Mouse (Mus musculus) embryo, embryonic 11.5 days (tissue): ENCODE measurements around the gene Amdhd2.
"Not testable (repeated sequence)": the region's sequence is repeated elsewhere in the genome, so short reads cannot be mapped to it uniquely, and the experiment has no call there.

ENCODE experiments used
- DNase-seq: peaks from one replicate; pipeline ENCODE4 v3.0.0-alpha.2; 2012; ENCODE audit warnings: low read depth, low spot score

Gene Amdhd2

DNA sequence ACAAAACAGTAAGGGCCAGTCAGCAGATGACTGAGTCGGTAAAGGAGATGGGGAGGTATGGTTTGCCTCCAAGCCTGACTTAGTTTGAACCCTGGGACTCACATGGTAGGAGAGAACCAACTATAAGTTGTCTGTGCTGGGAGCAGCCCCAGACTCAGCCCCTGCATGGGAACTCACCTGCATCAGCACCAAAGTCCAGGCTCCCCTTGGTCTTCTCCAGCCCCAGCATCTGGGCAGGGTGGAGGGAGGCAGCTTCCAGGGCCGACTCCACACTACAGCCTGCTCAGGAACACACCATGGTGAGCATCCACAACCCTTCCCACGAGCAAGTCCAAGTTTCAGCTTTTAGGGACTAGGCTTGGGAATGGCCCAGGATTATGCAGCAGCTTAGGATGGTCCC is 7.2 kb downstream of the Amdhd2 start:
- no peak for DNase-seq

DNA sequence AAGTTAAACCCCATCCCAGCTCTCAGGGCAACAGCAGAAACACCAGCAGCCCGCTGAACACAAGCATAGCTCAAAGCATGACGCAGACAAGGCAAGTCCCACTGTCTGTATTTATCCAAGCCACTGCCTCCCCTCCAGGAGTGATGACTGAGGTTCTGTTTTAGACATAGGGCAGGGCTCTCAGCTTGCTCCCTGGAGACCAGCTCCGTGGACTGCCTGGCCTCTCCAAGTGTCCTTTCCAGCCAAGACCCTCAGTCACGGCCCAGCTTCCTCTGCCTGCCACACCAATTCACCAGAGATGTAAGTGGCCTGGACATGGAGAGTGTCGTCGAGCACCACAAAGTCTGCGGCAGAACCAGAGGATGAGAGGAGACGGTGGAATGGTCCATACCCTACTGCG is 7.8 kb downstream of the Amdhd2 start:
- no peak for DNase-seq

DNA sequence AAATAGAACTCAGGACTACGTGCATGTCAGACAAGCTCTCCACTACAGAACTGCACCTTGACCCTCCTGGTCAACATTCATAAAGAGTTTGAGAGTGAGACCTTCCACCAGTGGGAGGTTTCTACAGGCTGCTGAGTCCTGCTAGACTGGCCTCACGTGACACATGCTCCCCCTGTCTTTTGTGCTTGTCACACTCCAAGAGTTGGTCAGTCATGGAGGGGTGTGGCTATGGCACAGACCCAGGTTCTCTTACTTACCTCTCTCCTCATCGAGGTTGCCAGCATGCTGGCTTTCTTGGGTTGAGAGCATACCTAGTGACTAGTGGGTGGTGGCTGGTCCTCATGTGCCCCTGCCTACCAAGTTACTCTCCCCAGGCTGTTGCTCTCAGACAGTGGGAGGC is 9.1 kb downstream of the Amdhd2 start:
- DNase-seq: no peak

DNA sequence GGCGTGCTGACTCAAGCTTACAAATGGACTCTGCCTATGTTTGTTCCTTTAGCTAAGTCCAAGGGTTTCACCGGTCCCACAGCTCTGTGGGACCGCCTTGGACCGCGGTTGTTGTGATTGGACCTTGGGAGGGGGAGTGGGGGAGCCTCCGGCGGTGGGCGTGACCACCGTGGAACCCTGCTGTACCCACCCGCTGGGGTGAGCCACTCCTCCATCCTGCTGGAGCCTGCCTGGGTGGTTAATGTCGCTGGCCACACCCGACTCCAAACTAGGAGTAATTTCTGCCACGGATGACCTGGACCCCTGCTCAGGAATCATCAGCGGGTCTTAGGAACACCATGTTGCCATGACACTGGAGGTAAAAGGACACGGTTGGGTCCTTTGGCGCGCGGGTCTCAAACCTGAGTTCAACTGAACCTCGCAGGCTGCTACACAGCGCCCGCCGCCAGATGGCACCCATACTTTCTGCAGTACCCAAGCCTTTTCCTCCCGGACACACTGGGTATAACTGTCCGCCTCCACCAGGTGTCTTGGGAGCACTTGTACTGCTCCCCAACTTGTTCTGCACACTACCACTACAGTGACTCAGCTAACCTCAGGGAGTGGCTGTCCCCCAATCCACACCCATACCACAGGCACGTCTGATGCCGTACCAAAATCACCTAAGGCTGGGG is 11.5 kb downstream of the Amdhd2 start:
- peak; percentile 69 for DNase-seq

DNA sequence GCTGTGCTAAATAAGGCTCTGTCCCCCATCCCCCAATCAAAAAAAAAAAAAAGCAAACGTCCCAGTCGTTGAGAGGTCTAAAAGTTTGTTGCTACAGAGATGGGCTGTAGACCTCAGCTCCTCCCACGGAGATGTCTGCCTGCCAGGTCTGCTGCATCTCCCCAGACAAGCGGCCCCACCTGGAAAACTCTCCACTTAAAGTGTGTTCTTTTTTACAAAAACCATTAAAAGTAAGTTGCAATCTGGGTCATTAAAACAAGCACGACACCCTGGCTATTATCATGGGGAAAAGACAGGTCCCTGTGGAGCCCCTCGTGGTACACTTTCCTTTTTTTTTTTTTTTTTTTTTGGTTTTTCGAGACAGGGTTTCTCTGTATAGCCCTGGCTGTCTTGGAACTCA is 12.2 kb downstream of the Amdhd2 start:
- no peak for DNase-seq

DNA sequence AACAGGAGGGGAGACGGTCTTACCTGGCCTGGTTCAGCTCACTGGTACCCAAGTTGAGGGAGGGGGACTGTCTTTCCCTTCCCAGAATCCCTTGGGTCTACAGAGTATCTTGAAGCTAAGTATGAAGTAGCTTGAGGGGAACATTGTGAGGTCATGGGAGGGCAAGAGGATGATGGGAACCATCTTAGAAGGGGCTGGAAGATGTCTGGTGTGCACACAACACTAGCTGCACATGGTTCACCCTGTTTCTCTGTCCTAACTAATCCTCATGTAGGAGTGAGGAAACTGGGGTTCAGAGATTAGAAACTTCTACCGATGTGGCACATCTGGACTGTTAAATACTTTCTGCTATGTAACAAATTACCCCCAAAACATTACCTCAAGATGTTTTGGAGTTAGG is 12.7 kb downstream of the Amdhd2 start, which contains the start of gene Pdpk1:
TSS of gene Pdpk1 (minus strand) at position 101 of the 400 bp plus-strand sequence.
- DNase-seq: no peak

DNA sequence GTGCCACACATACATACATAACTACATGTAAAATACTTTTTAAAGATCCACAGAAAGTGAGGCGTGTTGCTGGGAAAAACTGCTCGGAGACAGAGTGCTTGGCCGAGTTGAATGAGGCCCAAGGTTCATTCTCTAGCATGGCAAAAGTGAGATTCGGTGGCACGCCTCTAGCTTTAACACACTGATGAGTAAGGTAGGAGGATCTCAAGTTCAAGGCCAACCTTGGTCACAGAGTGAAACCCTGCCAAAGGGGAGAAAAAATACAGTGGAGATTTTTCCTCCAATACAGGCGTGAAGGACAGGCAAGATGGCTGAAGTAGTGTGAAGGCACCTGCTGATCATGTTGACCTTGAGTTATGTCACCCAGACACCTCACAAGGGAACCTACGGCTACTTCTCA is 14.1 kb downstream of the Amdhd2 start:
- DNase-seq: no peak

DNA sequence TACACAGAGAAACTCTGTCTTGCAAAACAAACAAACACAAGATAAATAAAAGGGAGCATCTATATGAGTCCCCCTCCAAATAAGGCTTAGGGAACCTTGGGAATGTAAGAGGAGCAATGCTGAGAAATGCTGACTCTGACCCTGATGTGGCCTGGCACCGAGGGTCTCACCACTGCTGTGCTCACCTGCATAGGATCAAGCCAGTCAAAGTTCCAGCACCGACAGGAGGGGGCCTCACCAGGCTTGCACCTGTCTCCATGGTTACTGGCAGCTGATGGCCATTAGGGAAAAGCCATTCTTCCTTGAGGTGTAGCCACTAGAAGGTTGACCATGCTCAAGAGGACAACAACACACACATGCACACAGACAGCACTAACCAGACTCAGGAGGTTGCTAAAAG is 20.7 kb downstream of the Amdhd2 start:
- no peak for DNase-seq

DNA sequence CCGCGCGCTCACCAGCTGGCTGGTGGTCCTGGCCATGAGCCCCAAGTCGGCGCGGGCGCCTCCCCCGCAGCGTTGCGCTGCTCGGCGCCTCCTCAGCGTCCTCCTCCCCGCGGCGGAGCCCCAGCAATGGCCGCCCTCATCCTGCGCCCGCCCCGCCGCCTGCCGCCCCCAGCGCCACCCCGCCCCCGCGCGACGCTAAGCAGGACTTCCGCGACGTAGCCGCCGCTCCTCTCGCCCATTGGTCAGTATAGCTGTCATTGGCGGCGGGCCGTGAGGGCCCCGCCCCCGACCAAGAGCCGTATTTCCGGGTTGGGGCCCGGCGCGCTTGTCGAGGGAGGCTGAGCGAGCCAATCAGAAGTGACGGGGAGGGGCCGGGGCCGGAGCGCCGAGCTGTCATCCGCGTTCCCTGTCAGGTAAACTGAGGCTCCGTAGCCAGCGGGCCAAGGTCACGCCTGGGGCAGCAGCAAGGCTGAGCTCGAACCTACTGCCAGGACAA is 22.1 kb downstream of the Amdhd2 start:
- peak; percentile 95 for DNase-seq

DNA sequence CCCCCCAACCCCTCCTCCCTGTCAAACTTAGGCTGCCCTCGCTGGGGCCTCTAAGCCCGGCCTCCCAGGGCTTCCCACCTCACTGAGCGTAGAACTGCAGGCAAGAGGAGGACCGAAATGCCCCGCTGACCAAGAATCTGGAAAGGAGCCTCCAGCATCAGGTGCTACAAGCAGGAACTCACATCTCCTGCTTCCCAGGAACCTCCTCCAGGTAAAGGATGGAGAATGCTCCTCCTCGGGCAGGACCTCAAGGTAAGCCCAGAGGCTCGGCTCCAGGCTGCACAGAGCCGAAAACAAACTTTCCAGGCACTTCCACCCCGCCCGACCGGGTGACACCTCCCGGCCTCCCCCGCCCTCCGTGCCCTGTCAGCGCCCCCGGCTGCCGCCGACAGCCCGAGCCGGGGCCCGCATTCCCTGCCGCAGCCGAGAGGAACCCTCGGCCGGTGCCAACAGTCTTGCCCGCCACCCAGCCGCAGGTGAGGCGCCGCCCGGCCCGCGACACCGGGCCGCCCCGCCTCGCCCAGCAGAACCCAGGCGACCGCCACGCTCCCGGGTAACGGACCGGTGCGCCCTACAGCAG is 22.6 kb downstream of the Amdhd2 start:
- DNase-seq: no peak

DNA sequence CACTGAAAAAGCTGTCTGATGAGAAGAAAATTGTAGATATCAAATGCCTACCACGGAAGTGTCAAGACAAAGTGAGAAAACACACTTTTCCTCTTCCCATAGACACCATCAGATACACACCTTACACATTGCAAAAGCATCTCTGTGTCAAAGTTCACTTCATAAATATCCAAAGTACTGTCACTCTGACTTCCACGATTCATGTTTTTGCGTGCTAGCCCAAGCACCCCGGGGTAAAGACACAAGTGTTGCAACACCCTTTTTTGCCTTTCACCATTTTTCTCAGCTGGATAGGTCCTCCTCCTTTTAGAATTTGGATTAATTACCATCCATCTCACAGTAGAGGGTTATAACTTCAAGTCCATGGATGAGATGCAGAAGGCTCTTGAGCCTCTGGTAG is 23.6 kb downstream of the Amdhd2 start:
- no peak for DNase-seq

DNA sequence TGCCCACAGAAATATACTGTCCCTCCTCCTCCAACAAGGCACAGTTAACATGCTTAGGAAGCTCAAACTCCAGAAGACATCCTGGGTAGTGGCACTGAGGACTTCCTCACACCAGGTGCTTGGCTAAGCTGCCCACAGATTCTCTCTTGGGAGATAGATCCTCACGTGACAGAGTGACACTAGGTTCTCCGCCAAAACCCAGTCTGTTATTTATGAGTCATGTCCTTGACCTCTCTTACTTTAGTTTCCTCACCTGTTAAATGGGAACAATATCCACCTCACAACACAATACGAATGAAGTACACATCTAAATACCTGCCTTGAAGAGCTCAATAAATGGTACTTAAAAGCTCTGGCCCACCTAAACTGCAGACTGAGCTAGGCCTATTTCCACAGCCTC is 24.3 kb downstream of the Amdhd2 start:
- DNase-seq: no peak

DNA sequence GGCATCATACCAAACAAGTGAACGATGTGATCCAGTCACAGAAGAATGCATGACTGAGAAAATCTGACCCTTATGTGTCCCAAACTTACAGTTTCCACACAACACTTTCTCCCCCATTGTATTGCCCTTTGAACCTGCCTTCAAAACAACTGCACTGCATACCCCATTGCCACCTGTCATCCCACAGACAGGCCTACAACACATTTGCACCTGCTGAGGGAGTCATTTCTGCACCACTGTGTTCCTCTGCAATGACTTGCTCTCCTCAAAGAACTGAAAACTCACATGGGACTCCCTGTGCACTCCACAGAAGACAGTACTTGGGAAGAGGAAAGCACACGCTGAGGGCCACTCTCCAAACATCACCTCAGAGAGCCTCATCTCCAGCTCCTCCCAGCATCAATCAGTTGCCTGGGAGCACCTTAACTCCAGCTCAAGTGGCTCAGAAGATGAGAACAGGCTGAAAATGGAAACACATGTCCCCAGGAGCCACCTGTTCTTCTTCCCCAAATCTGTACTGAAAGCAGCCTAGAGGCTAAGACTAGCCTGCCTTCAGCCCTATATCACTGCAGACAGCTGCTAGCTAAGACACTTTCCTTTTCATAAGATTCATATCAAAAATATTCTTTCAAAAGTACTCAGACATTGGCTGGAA is 26.2 kb downstream of the Amdhd2 start:
- DNase-seq: no peak

DNA sequence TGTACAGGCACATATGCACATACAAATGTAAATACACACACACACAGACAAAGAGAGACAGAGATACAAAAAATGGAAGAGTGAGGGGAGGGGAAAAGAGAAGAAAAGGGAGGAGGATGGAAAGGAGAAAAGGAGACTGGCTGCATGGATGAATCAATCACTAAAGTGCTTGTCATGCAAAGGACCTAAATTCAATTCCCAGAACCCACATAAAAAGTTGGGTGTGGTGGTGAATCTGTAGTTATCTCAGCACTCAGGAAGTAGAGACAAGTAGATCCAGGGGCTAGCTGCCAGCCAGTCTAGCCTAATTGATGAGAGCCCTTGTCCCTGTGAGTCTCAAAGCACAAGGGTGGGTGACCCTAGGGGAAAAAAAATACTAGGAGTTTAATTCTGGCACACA is 29.5 kb downstream of the Amdhd2 start:
- DNase-seq: no peak

DNA sequence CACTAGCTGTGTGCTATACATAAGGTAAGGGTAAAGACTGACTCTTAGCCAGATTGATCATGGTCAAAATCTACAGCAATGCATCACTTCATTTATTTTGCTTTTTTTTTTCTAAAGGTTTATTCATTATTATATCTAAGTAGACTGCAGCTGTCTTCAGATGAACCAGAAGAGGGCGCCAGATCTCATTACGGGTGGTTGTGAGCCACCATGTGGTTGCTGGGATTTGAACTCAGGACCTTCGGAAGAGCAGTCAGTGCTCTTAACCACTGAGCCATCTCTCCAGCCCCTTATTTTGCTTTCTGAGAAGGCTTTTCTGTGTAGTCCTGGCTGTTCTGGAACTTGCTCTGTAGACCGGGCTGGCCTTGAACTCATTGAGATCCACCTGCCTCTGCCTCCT is 30.6 kb downstream of the Amdhd2 start:
- not testable (repeated sequence) for DNase-seq

DNA sequence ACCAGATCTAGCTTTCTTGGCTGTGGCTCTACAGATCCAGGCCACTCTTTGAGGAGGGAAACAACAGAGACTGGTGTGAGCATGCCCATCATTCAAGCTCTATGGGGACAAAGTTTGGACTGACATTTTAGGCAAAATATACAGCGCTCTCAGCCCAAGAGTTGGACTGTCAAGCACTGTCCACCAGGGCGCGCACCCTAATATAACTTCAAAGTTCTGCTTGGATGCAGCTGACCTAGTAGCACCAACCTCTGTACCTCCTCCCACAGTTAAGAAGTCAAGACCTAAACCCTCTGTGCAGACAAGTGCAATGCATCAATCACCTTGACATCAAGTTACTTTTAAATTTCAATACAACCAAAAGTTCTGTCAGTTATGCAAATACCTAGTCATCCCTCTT is 32.0 kb downstream of the Amdhd2 start:
- DNase-seq: no peak

DNA sequence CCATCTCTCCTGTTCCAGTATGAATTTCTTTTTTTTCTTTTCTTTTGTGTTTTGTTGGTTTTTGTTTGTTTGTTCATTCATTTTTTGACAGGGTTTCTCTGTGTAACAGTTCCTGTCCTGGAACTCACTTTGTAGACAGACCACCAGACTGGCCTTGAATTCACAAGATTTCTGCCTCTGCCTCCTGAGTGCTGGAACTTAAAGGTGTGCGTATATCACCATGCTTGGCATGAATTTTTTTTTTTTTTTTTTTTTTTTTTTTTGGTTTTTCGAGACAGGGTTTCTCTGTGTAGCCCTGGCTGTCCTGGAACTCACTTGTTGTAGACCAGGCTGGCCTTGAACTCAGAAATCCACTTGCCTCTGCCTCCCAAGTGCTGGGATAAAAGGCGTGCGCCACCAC is 34.3 kb downstream of the Amdhd2 start:
- DNase-seq: not testable (repeated sequence)

DNA sequence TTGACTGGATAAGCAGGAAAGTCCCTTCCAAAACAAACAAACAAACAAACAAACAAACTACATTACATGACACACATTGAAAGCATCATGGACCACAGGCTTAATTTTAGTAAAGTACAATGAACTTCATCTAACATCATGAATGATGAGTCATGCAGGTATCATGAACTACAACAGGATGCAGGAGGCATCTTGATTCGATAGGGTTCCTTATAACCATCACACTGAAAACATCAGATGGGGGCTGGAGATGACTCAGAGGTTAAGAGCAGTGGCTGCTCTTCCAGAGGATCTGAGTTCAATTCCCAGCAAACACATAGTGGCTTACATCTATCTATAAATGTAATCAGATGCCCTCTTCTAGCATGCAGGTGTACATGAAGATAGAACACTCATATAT is 36.0 kb downstream of the Amdhd2 start:
- DNase-seq: no peak

DNA sequence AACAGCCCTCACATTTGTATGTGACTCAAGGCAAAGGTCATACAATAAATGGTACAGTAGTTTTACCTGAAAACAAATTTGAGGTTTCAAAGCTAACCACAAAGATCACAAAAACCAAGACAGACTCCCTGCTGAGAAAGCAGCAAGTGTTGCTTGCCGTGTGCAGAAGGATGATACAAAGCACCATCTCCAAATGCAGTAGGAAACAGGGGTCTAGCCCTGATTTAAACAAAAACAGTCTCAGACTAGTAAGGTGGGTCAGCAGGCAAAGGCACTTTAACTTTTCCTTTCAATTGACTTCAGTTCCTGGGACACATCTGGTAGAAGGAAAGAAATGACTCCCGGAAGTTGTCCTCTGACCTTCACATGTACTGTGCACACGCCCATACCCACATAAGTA is 36.8 kb downstream of the Amdhd2 start:
- DNase-seq: no peak

DNA sequence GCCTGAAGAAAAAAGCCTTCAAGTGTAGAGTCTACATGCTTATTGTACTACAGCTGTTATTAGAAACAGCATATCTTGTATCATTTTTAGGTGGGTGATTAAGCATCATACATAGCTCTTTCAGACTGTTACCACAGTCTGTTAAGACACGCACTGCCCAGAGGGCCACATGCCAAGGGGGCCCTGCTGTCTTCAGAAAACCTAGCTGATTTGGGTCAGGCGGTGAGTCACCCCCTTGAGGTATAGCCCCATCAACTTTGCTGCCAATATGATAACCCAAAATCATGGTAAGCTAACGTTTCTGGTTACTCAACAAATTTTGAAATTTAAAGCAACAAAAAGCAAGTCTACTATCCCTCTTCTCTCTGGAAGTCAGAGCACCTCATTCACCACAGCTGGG is 44.1 kb downstream of the Amdhd2 start:
- DNase-seq: no peak

DNA sequence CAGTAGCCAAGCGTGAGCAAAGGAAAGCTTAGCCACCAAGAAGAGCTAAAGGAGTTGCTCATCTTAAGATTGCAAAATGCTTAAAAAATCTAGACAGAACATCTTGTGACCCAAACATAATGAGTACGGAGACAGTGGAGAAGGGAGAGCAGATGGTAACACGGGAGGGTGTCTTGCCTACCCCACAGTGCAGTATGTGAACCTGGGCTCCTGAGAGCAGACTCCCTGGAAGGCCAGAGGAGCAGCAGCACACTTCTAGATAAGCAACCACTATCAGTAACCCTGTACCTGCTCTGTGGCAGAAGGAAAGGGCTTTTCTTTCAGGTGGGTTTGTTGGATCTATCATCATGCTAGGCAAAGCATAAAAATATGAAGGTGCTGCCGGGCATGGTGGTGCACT is 50.5 kb downstream of the Amdhd2 start:
- DNase-seq: no peak

DNA sequence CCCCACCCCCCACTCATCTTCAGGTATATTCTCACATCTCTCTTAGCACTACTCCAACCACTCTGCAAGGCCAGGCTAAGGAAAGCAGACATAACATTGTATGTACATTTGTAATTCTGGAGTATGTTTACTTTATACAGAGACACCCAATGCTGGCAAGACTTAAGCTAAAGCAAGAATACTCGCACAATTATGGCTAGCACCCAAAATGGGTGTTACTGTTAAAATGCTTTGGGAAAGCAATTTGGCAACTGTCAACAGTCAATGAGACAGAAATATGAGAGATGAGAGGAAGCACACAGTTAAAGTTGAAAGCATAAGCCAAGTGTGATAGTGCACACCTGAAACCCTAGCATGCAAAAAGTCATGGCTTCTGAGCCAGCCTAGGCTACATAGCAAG is 52.3 kb downstream of the Amdhd2 start:
- DNase-seq: no peak

DNA sequence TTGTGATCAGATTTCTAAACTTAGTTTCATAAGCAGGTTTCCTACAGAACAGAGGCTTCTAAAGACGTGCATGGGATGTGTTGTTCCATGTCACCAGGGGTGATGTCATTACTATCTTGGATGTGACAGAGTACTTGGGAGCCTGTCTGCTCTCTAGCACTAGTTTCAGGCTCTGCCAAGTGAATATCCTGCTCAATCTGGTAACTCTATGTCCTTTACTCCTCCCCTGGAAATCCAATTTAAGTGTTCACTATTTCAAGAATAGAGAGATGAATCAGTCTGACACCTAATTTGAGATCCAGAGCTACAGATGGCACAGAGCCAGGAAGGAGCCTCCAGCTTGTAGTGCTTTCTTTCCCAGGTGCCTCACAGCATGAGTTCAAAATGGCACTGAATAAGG is 54.7 kb downstream of the Amdhd2 start:
- no peak for DNase-seq
